17 mouse cellular contexts compared by ENCODE assay signal in genomic region chr12:4143179-4143578, GRCm38 (mm10). TPM values are rescaled to one million over a fixed set of nuclear protein-coding genes. Genes with fewer than 3 reads are reported as not detected.
DNase-seq lines count a peak whose midpoint lies in the region; ATAC-seq and TF ChIP-seq lines count a peak whose summit lies in the region.
"Had no signal": no experiment of that assay in that cellular context is flagged by ENCODE, and none has a peak within 500 bp of the region (broad histone marks: within the 10 kb centered on the region; RNA-seq: fewer than 3 reads in every experiment).

No protein-coding gene starts in this region.

- no peak for ATAC-seq in liver, embryonic 11.5 days (replicated peaks; ENCODE audit: low FRiP score)
- no peak for ATAC-seq in megakaryocyte, adult 5-6 weeks (ENCODE audit: poor library complexity, severe bottlenecking)
- ATAC-seq: activated CD4-positive, CD25-positive, alpha-beta regulatory T cell, adult 4 months; intestine, embryonic 16.5 days had no signal

- H3K9ac ChIP-seq in liver, adult 2 months (ENCODE audit: low read depth, low read length), result no peak overlapping the region
- H3K9ac ChIP-seq in liver, embryonic 11.5 days (ENCODE audit: low read depth, low read length), result no peak overlapping the region
- H3K9ac ChIP-seq: embryonic facial prominence, embryonic 13.5 days; liver, embryonic 15.5 days; neural tube, embryonic 13.5 days had no signal

- peaks cover 6% of the 10 kb centered on the region; the same call in 1 of the 2 replicates for H3K4me1 ChIP-seq in cerebellum, adult 2 months (ENCODE audit: control insufficient read depth, insufficient read depth, low read length)
- no peaks in the 10 kb centered on the region for H3K4me1 ChIP-seq in liver, adult 2 months (ENCODE audit: control insufficient read depth, insufficient read depth, low read length)
- H3K4me1 ChIP-seq in liver, embryonic 11.5 days (replicated peaks; ENCODE audit: control insufficient read depth, insufficient read depth, low read length), result no peaks in the 10 kb centered on the region
- H3K4me1 ChIP-seq in bone marrow, adult 2 months (ENCODE audit: control insufficient read depth, insufficient read depth, low read length), result no peaks in the 10 kb centered on the region
- H3K4me1 ChIP-seq: liver, embryonic 15.5 days; neural tube, embryonic 13.5 days had no signal

- H3K27me3 ChIP-seq in cerebellum, adult 2 months (ENCODE audit: control insufficient read depth, insufficient read depth, low read length), result no peaks in the 10 kb centered on the region
- no peaks in the 10 kb centered on the region for H3K27me3 ChIP-seq in liver, adult 2 months (ENCODE audit: control insufficient read depth, insufficient read depth, low read length)
- H3K27me3 ChIP-seq in liver, embryonic 11.5 days (replicated peaks; ENCODE audit: control insufficient read depth, insufficient read depth, low read length), result no peaks in the 10 kb centered on the region
- H3K27me3 ChIP-seq: embryonic facial prominence, embryonic 13.5 days; liver, embryonic 15.5 days; neural tube, embryonic 13.5 days had no signal

- no peaks in the 10 kb centered on the region for H3K36me3 ChIP-seq in liver, adult 2 months (ENCODE audit: control insufficient read depth, insufficient read depth, low read length)
- H3K36me3 ChIP-seq in liver, embryonic 11.5 days (ENCODE audit: control insufficient read depth, insufficient read depth, low read length), result no peaks in the 10 kb centered on the region
- H3K36me3 ChIP-seq: hindbrain, embryonic 10.5 days; liver, embryonic 15.5 days; neural tube, embryonic 13.5 days had no signal

- TF ChIP-seq CTCF in cerebellum, adult 2 months (IDR thresholded peaks at IDR 0.05; ENCODE audit: borderline replicate concordance, insufficient read depth, low read depth, low read length), result peak; percentile 9; the same call in 1 of the 2 replicates
- 0 out of 2 replicates have a peak, but pooled peaks have one; percentile 11 for TF ChIP-seq CTCF in liver, adult 2 months (IDR thresholded peaks at IDR 0.05; ENCODE audit: low read depth, low read length)
- peak; percentile 29; the same call in 1 of the 2 replicates for TF ChIP-seq CTCF in bone marrow, adult 2 months (IDR thresholded peaks at IDR 0.05; ENCODE audit: control insufficient read depth, insufficient read depth, low read length)

- TF ChIP-seq POLR2A in cerebellum, adult 2 months (IDR thresholded peaks at IDR 0.05; ENCODE audit: borderline replicate concordance, insufficient read depth, low read length), result no peak
- TF ChIP-seq POLR2A in liver, adult 2 months (IDR thresholded peaks at IDR 0.05; ENCODE audit: extremely low read depth, insufficient read depth, low read length), result no peak
- TF ChIP-seq POLR2A in bone marrow, adult 2 months (IDR thresholded peaks at IDR 0.05; ENCODE audit: borderline replicate concordance, control insufficient read depth, low read depth, low read length), result no peak

- no peaks in the 10 kb centered on the region for H3K9me3 ChIP-seq in liver, embryonic 11.5 days (ENCODE audit: control insufficient read depth, low read length)
- H3K9me3 ChIP-seq: embryonic facial prominence, embryonic 13.5 days; hindbrain, embryonic 10.5 days; liver, embryonic 15.5 days; neural tube, embryonic 13.5 days had no signal

- 97% methylated on average over 5 of the region's 5 CpGs for WGBS in cerebellum, adult 2 months
- WGBS in liver, adult 2 months, result 91% methylated on average over 5 of the region's 5 CpGs
- 82% methylated on average over 5 of the region's 5 CpGs for WGBS in liver, embryonic 11.5 days
- 85% methylated on average over 5 of the region's 5 CpGs for WGBS in bone marrow, adult 2 months

- DNase-seq in cerebellum, adult 2 months, result no peak
- DNase-seq in cerebellum, adult 9-11 months, result no peak
- no peak for DNase-seq in liver, adult 2 months (ENCODE audit: extremely low read depth, low read depth, low spot score)
- no peak for DNase-seq in liver, embryonic 11.5 days (ENCODE audit: low spot score)
- DNase-seq in A20 (ENCODE audit: low read depth, low spot score), result peak; percentile 38
- DNase-seq in cerebellum, adult 9-10 months, result no peak
- DNase-seq: adrenal gland, postnatal 36 days; kidney, postnatal 10 days; right cerebral cortex, postnatal 4 days had no signal

- H3K27ac ChIP-seq in cerebellum, adult 2 months (ENCODE audit: insufficient read depth, low read length), result no peak overlapping the region
- H3K27ac ChIP-seq in liver, adult 2 months (replicated peaks; ENCODE audit: insufficient read depth, low read depth, low read length), result no peak overlapping the region
- no peak overlapping the region for H3K27ac ChIP-seq in liver, embryonic 11.5 days (ENCODE audit: low read depth, low read length)
- no peak overlapping the region for H3K27ac ChIP-seq in bone marrow, adult 2 months (ENCODE audit: control insufficient read depth, insufficient read depth, low read depth, low read length, poor library complexity)
- H3K27ac ChIP-seq: embryonic facial prominence, embryonic 13.5 days; hindbrain, embryonic 10.5 days; liver, embryonic 15.5 days; neural tube, embryonic 13.5 days had no signal

- no peak overlapping the region for H3K4me3 ChIP-seq in cerebellum, adult 2 months (replicated peaks; ENCODE audit: insufficient read depth, low read depth, low read length)
- no peak overlapping the region for H3K4me3 ChIP-seq in liver, adult 2 months (ENCODE audit: insufficient read depth, low read depth, low read length)
- H3K4me3 ChIP-seq in liver, embryonic 11.5 days (ENCODE audit: low read depth, low read length), result no peak overlapping the region
- no peak overlapping the region for H3K4me3 ChIP-seq in bone marrow, adult 2 months (replicated peaks; ENCODE audit: control insufficient read depth, low read depth, low read length)
- H3K4me3 ChIP-seq: embryonic facial prominence, embryonic 13.5 days; hindbrain, embryonic 10.5 days; liver, embryonic 15.5 days; neural tube, embryonic 13.5 days had no signal

- no peaks in the 10 kb centered on the region for H3K79me2 ChIP-seq in liver, adult 2 months (ENCODE audit: control insufficient read depth, insufficient read depth, low read length)

- no peak overlapping the region for H3K4me2 ChIP-seq in liver, embryonic 11.5 days
- H3K4me2 ChIP-seq: embryonic facial prominence, embryonic 13.5 days; liver, embryonic 15.5 days; neural tube, embryonic 13.5 days had no signal

RNA-seq across cellular contexts. Expression of gene Adcy3, which starts 10.3 kb away (rescaled TPM):
- 23.9 and 24.5 TPM in 2 replicates for polyA plus RNA-seq in cerebellum, adult 2 months (2012; rRNA removed)
- total RNA-seq in liver, adult 2 months (2014; rRNA removed), result 0.65 and 0.87 TPM in 2 replicates
- 0.36 and 0.80 TPM in 2 replicates for polyA plus RNA-seq in liver, adult 2 months (2012; rRNA removed)
- polyA plus RNA-seq in liver, embryonic 11.5 days (2014; fragmentation: Nextera tagmentation; extraction: Ambion mirVana), result 3.3 and 3.9 TPM in 2 replicates
- 0.93 and 4.3 TPM in 2 replicates for polyA plus RNA-seq in bone marrow, adult 2 months (2011; ENCODE audit: insufficient read depth, insufficient read length, low replicate concordance, missing spikeins)
- total RNA-seq in megakaryocyte, adult 5-6 weeks (2015), result 0.38 and 2.5 TPM in 2 replicates
- total RNA-seq in megakaryocyte, adult 5-6 weeks (2017), result 0.77 and 1.0 TPM in 2 replicates
